Mouse (Mus musculus): Measurements from ENCODE around the gene Taf9.

GRCm38 (mm10) chr13:100648223-100648622 lies 3.2 kb upstream of the Taf9 start:
- TF ChIP-seq CTCF (IDR thresholded peaks at IDR 0.05; ENCODE audit: control insufficient read depth, insufficient read depth, insufficient replicate concordance, low read depth, low read length), result no peak
- no peak for TF ChIP-seq POLR2A (IDR thresholded peaks at IDR 0.05; ENCODE audit: control insufficient read depth, low read depth, low read length)
